Mouse (Mus musculus) lung, postnatal 0 days (tissue): ENCODE results near the gene N6amt1. TPM values are rescaled to one million over a fixed set of nuclear protein-coding genes. Genes with fewer than 3 reads are reported as not detected.

Experiments used
- ATAC-seq: fragments of 200-750 bp; cut with Nextera tagmentation; 2 replicates; pipeline ENCODE4 v1.8.0; 2017; ENCODE audit warnings: moderate library complexity
- DNase-seq: peaks from one replicate; pipeline ENCODE4 v3.0.0-alpha.2; 2016; ENCODE audit warnings: low spot score
- H3K27ac ChIP-seq: fragments of 300-500 bp; sonication (generic); 2 replicates; pipeline ENCODE4 v1.5.1; 2014; ENCODE audit warnings: antibody characterized with exemption, mild to moderate bottlenecking, low read length, mixed read lengths
- H3K27me3 ChIP-seq: fragments of 300-500 bp; sonication (generic); replicated peaks from 2 replicates; pipeline ENCODE4 v1.6.1; 2014; ENCODE audit warnings: low read length, mixed read lengths; ENCODE audit not compliant: insufficient read depth
- H3K36me3 ChIP-seq: fragments of 300-500 bp; sonication (generic); 2 replicates; pipeline ENCODE4 v1.6.1; 2014; ENCODE audit warnings: low read length, mixed read lengths; ENCODE audit not compliant: insufficient read depth
- H3K4me1 ChIP-seq: fragments of 300-500 bp; sonication (generic); 2 replicates; pipeline ENCODE4 v1.6.1; 2014; ENCODE audit warnings: antibody characterized with exemption, low read depth, low read length, mixed read lengths; ENCODE audit not compliant: insufficient read depth
- H3K4me2 ChIP-seq: fragments of 300-500 bp; sonication (generic); replicated peaks from 2 replicates; pipeline ENCODE4 v1.6.1; 2014; ENCODE audit warnings: low read depth, mild to moderate bottlenecking, low read length, moderate library complexity, mixed read lengths
- H3K4me3 ChIP-seq: fragments of 300-500 bp; sonication (generic); 2 replicates; pipeline ENCODE4 v1.5.1; 2014; ENCODE audit warnings: low read depth, low read length
- H3K9ac ChIP-seq: fragments of 300-500 bp; sonication (generic); replicated peaks from 2 replicates; pipeline ENCODE4 v1.6.1; 2014; ENCODE audit warnings: low read depth, mild to moderate bottlenecking
- H3K9me3 ChIP-seq: fragments of 300-500 bp; sonication (generic); 2 replicates; pipeline ENCODE4 v1.6.1; 2016; ENCODE audit warnings: low read length, mixed read lengths
- CTCF ChIP-seq: IDR thresholded peaks from 2 replicates; pipeline ENCODE4 v1.5.1; 2016; ENCODE audit warnings: antibody characterized with exemption, mild to moderate bottlenecking
- EP300 ChIP-seq: IDR thresholded peaks from 2 replicates; pipeline ENCODE4 v1.6.1; 2016; ENCODE audit warnings: antibody characterized with exemption, mild to moderate bottlenecking, control low read depth
- WGBS: fragments of 180-500 bp; shearing (Covaris S2); extraction: QIAGEN DNeasy Blood & Tissue Kit; methylation state at CpG from one replicate; pipeline ENCODE4 v1.1.7; 2014; 5-methylcytosine and 5-hydroxymethylcytosine counted together
- polyA plus RNA-seq: library from polyadenylated mRNA; unstranded; fragments of >200 nt; fragmentation: Nextera tagmentation; extraction: Ambion mirVana; gene quantifications from 2 replicates; pipeline ENCODE4 v1.2.1, GENCODE M21; 2015

N6amt1 gene
- polyA plus RNA-seq, 1 experiment from 2014 or later = 23.4 TPM

DNA sequence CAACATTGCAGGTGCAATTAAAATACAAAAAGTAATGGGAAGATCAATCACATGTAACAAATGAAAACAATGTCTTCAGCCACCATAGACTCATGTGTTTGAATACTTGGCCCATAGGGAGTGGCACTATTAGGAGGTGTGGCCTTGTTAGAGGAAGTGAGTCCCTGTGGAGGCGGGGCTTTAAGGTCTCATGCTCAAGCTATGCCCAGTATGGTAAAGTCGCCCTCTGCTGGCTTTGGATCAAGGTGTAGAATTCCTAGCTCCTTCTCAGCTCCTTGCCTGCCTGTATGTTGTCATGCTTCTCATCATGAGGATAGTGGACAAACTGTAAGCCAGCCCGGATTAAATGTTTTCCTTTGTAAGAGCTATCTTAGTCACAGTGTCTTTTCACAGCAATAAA, 51.0 kb downstream of the N6amt1 start:
- WGBS = 84% methylated on average over 3 of the region's 3 CpGs
- Histone ChIP-seq H3K9ac (no peak overlapping the region), H3K36me3 (peaks cover 58% of the 10 kb centered on the region; the same call in 1 of the 2 replicates), H3K4me1 (no peaks in the 10 kb centered on the region), H3K9me3 (no peaks in the 10 kb centered on the region), H3K4me2 (no peak overlapping the region), H3K27me3 (no peaks in the 10 kb centered on the region), H3K4me3 (no peak overlapping the region), H3K27ac (no peak overlapping the region)
- TF ChIP-seq CTCF (peak; percentile 31; the same call in 1 of the 2 replicates), EP300 (no peak)
- DNase-seq (peak; percentile 46), ATAC-seq (peak; percentile 35; the same call in 1 of the 2 replicates)

Other genes starting within 250 kb of the N6amt1 start
- 13.1 and 15.0 TPM in 2 replicates for gene Ltn1, start 78.4 kb downstream of the N6amt1 start, polyA plus RNA-seq
- gene Rwdd2b, start 86.4 kb downstream of the N6amt1 start, polyA plus RNA-seq = 5.7 and 7.0 TPM in 2 replicates
- gene Usp16, start 100.5 kb downstream of the N6amt1 start, polyA plus RNA-seq = 41.0 and 43.5 TPM in 2 replicates
- 141 and 159 TPM in 2 replicates for gene Cct8, start 141.7 kb downstream of the N6amt1 start, polyA plus RNA-seq
- gene Map3k7cl, start 199.1 kb downstream of the N6amt1 start, polyA plus RNA-seq = 0.37 and 0.38 TPM in 2 replicates